Mouse (Mus musculus) retina, adult 2 months (tissue): ENCODE results near the gene P2ry6.

Experiments
- DNase-seq: peaks from one replicate; pipeline ENCODE4 v3.0.0-alpha.2; 2012; ENCODE audit warnings: low read depth, low spot score

The P2ry6 gene

GRCm38 (mm10) chr7:100916526-100916925 is 57.9 kb downstream of the P2ry6 start:
- no peak for DNase-seq

- DNase-seq: no peak
Measured at GRCm38 (mm10) chr7:100915204-100915603, 59.2 kb downstream of the P2ry6 start.

- DNase-seq: no peak
Measured at GRCm38 (mm10) chr7:100911791-100912190, 62.7 kb downstream of the P2ry6 start.

- DNase-seq: no peak
Measured at GRCm38 (mm10) chr7:100911246-100911770, 63.1 kb downstream of the P2ry6 start.

- DNase-seq: no peak
Measured at GRCm38 (mm10) chr7:100908567-100908966, 65.9 kb downstream of the P2ry6 start.

GRCm38 (mm10) chr7:100908061-100908460 is 66.4 kb downstream of the P2ry6 start:
- DNase-seq: no peak

- DNase-seq: no peak
Measured at GRCm38 (mm10) chr7:100907231-100907630, 67.2 kb downstream of the P2ry6 start.

GRCm38 (mm10) chr7:100906029-100906789 is 68.2 kb downstream of the P2ry6 start:
- no peak for DNase-seq

GRCm38 (mm10) chr7:100905037-100905436 is 69.4 kb downstream of the P2ry6 start:
- DNase-seq: no peak

- no peak for DNase-seq
Measured at GRCm38 (mm10) chr7:100904612-100905011, 69.8 kb downstream of the P2ry6 start.

- DNase-seq: no peak
Measured at GRCm38 (mm10) chr7:100902451-100903137, 71.9 kb downstream of the P2ry6 start.

- DNase-seq: no peak
Measured at GRCm38 (mm10) chr7:100897828-100898227, 76.6 kb downstream of the P2ry6 start.

GRCm38 (mm10) chr7:100894833-100895226 is 79.6 kb downstream of the P2ry6 start:
- no peak for DNase-seq

- DNase-seq: no peak
Measured at GRCm38 (mm10) chr7:100894057-100894832, 80.2 kb downstream of the P2ry6 start.

- no peak for DNase-seq
Measured at GRCm38 (mm10) chr7:100893249-100894056, 81.0 kb downstream of the P2ry6 start.
